ENCODE assay signal across 9 mouse cellular contexts in the genomic region with DNA sequence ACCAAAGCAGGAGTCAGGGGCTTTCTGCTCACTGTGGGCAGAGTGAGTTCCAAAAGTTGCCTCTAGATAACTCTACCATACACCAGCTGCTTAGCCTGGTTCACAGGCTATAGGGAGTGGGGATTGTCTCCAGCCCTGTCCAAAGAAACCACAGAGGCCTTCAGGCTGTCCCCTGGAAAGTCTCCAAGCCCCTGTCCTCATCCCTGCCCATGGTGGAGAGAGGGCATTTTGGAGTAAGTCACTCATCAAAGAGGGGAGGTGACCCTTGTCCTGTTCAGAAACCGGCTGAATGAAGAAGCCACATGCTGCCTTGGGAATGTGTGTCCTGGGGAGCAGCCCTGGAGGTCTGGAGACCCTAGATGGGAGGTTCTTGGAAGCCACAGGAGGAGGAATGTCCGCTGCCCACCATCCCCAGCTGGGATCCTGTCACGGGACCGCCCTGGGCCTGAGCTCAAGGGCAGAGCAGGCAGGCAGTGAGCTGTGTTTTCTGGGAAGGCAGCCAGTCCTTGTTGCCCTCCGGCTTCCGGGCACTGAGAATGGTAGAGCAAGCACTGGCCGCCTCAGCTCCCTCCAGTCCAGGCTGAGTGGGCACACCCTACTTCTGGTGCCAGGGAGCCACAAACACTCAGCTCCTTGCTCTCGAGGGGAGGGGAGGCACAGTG.
DNase-seq lines count a peak whose midpoint lies in the region; ATAC-seq and TF ChIP-seq lines count a peak whose summit lies in the region.
"Had no signal": no experiment of that assay in that cellular context is flagged by ENCODE, and none has a peak within 500 bp of the region (broad histone marks: within the 10 kb centered on the region; RNA-seq: fewer than 3 reads in every experiment).

No protein-coding gene starts in this region.

- DNase-seq in layer of hippocampus, adult 11-12 months (ENCODE audit: low spot score): peak; percentile 67
- no peak for DNase-seq in layer of hippocampus, adult 9-10 months (ENCODE audit: low spot score)
- DNase-seq in adrenal gland, postnatal 36 days: peak; percentile 91
- DNase-seq in forebrain, postnatal 0 days: peak; percentile 61
- DNase-seq in kidney, adult 2 months: peak; percentile 97
- peak; percentile 78 for DNase-seq in lung, adult 2 months
- DNase-seq in spleen, adult 12 weeks (ENCODE audit: low spot score): no peak

- H3K4me3 ChIP-seq in forebrain, postnatal 0 days (ENCODE audit: low read depth, low read length): no peak overlapping the region
- H3K4me3 ChIP-seq in kidney, adult 2 months (ENCODE audit: insufficient read depth, low read depth, low read length): no peak overlapping the region
- no peak overlapping the region for H3K4me3 ChIP-seq in lung, adult 2 months (replicated peaks; ENCODE audit: extremely low read depth, low read depth, low read length)

- H3K27ac ChIP-seq in forebrain, postnatal 0 days (ENCODE audit: low read depth, low read length): no peak overlapping the region
- peak overlapping the region; percentile 85 for H3K27ac ChIP-seq in kidney, adult 2 months (ENCODE audit: insufficient read depth, low read depth, low read length)

- H3K4me1 ChIP-seq in forebrain, postnatal 0 days (ENCODE audit: insufficient read depth): peaks cover 2% of the 10 kb centered on the region
- H3K4me1 ChIP-seq in kidney, adult 2 months (ENCODE audit: control insufficient read depth, insufficient read depth, low read length): peaks cover 22% of the 10 kb centered on the region
- peaks cover 46% of the 10 kb centered on the region for H3K4me1 ChIP-seq in lung, adult 2 months (ENCODE audit: control insufficient read depth, insufficient read depth, low read length)

- H3K4me2 ChIP-seq in forebrain, postnatal 0 days (ENCODE audit: low read depth): no peak overlapping the region

- H3K9ac ChIP-seq in forebrain, postnatal 0 days: no peak overlapping the region

- H3K27me3 ChIP-seq in forebrain, postnatal 0 days (ENCODE audit: insufficient read depth, low read length): 0 out of 2 replicates have a peak, but pooled peaks cover 3% of the 10 kb centered on the region
- no peaks in the 10 kb centered on the region for H3K27me3 ChIP-seq in kidney, adult 2 months (replicated peaks; ENCODE audit: control insufficient read depth, insufficient read depth, low read length)

- no peaks in the 10 kb centered on the region for H3K9me3 ChIP-seq in forebrain, postnatal 0 days (ENCODE audit: low read length)
- H3K9me3 ChIP-seq: megakaryocyte, embryonic 14.5 days had no signal

- 37% methylated on average over 8 of the region's 8 CpGs for WGBS in forebrain, postnatal 0 days
- 17% methylated on average over 8 of the region's 8 CpGs for WGBS in kidney, adult 2 months
- WGBS in lung, adult 2 months: 23% methylated on average over 8 of the region's 8 CpGs

- no peaks in the 10 kb centered on the region for H3K36me3 ChIP-seq in forebrain, postnatal 0 days (ENCODE audit: insufficient read depth)
- H3K36me3 ChIP-seq in kidney, adult 2 months (ENCODE audit: control insufficient read depth, insufficient read depth, low read length): no peaks in the 10 kb centered on the region

- TF ChIP-seq CTCF in forebrain, postnatal 0 days (IDR thresholded peaks at IDR 0.05; ENCODE audit: low read depth): no peak
- TF ChIP-seq CTCF in kidney, adult 2 months (conservative IDR thresholded peaks at IDR 0.05; ENCODE audit: insufficient read depth, insufficient read length, low read depth, low read length): no peak
- TF ChIP-seq CTCF in lung, adult 2 months (IDR thresholded peaks at IDR 0.05; ENCODE audit: insufficient read depth, low read length): no peak

- ATAC-seq in forebrain, postnatal 0 days: peak; percentile 68
- no peak for ATAC-seq in monocyte, adult 5-6 weeks (replicated peaks; ENCODE audit: insufficient number of reproducible peaks, low FRiP score, low TSS enrichment, poor library complexity, severe bottlenecking)

- no peak for TF ChIP-seq POLR2A in kidney, adult 2 months (IDR thresholded peaks at IDR 0.05; ENCODE audit: low read depth, low read length)
- TF ChIP-seq POLR2A in lung, adult 2 months (IDR thresholded peaks at IDR 0.05; ENCODE audit: borderline replicate concordance, extremely low read depth, low read depth, low read length): 0 out of 2 replicates have a peak, but pooled peaks have one; percentile 23

Comparison
In these comparisons a context has a peak if more than half of its experiments do, and no peak if none do; other contexts are left out.
1. DNase-seq: peak in layer of hippocampus, adult 11-12 months (single experiment), adrenal gland, postnatal 36 days (2 of 2), forebrain, postnatal 0 days (single experiment), kidney, adult 2 months (single experiment) and lung, adult 2 months (single experiment); none in layer of hippocampus, adult 9-10 months (single experiment) and spleen, adult 12 weeks (single experiment).